Mouse (Mus musculus) T-helper 2 cell (primary cell): ENCODE data around the gene Il15ra.

Experiments used
- in situ Hi-C: fragments of 300-600 bp; cut with MboI, MseI; formaldehyde crosslinking; loops from one replicate; pipeline ENCODE4 v1.15.1; 2025; ENCODE audit warnings: high pct_unique_total_duplicates

Gene Il15ra

GRCm38 (mm10) chr2:11705201-11706025 lies at the start of gene Il15ra:
Gene Il15ra, plus strand, starts transcription at chr2:11705290.
- in situ Hi-C loops = no loop called here

GRCm38 (mm10) chr2:11657581-11657980 lies 47.5 kb upstream of the Il15ra start:
- in situ Hi-C loops = no loop called here

GRCm38 (mm10) chr2:11659263-11659662 lies 45.8 kb upstream of the Il15ra start:
- in situ Hi-C loops = no loop called here

- in situ Hi-C loops = no loop called here
Observed at GRCm38 (mm10) chr2:11662143-11662906, 42.8 kb upstream of the Il15ra start.

GRCm38 (mm10) chr2:11662907-11663230 lies 42.2 kb upstream of the Il15ra start:
- in situ Hi-C loops = no loop called here

- in situ Hi-C loops = no loop called here
Observed at GRCm38 (mm10) chr2:11663961-11664360, 41.1 kb upstream of the Il15ra start.

- in situ Hi-C loops = no loop called here
Observed at GRCm38 (mm10) chr2:11664367-11664766, 40.7 kb upstream of the Il15ra start.

GRCm38 (mm10) chr2:11664806-11665205 lies 40.3 kb upstream of the Il15ra start:
- in situ Hi-C loops = no loop called here

GRCm38 (mm10) chr2:11665326-11665725 lies 39.8 kb upstream of the Il15ra start:
- in situ Hi-C loops = no loop called here

GRCm38 (mm10) chr2:11672144-11672543 lies 32.9 kb upstream of the Il15ra start:
- in situ Hi-C loops = no loop called here

- in situ Hi-C loops = loop anchor here (10.0 kb wide), 1 partner anchor 85 kb away; no protein-coding TSS in a partner anchor
Observed at GRCm38 (mm10) chr2:11679626-11680025, 25.5 kb upstream of the Il15ra start.

- in situ Hi-C loops = loop anchor here (10.0 kb wide), 1 partner anchor 88 kb away; no protein-coding TSS in a partner anchor
Observed at GRCm38 (mm10) chr2:11682712-11683111, 22.4 kb upstream of the Il15ra start.

GRCm38 (mm10) chr2:11686512-11686911 lies 18.6 kb upstream of the Il15ra start:
- in situ Hi-C loops = loop anchor here (10.0 kb wide), 1 partner anchor 92 kb away; no protein-coding TSS in a partner anchor

- in situ Hi-C loops = loop anchor here (10.0 kb wide), 1 partner anchor 93 kb away; no protein-coding TSS in a partner anchor
Observed at GRCm38 (mm10) chr2:11687436-11687835, 17.7 kb upstream of the Il15ra start.

- in situ Hi-C loops = no loop called here
Observed at GRCm38 (mm10) chr2:11690201-11690890, 14.7 kb upstream of the Il15ra start.

- in situ Hi-C loops = no loop called here
Observed at GRCm38 (mm10) chr2:11693352-11693751, 11.7 kb upstream of the Il15ra start.

- in situ Hi-C loops = no loop called here
Observed at GRCm38 (mm10) chr2:11694104-11694503, 11.0 kb upstream of the Il15ra start.

GRCm38 (mm10) chr2:11695867-11696266 lies 9.2 kb upstream of the Il15ra start:
- in situ Hi-C loops = no loop called here

- in situ Hi-C loops = no loop called here
Observed at GRCm38 (mm10) chr2:11698994-11699393, 6.1 kb upstream of the Il15ra start.

GRCm38 (mm10) chr2:11699905-11700304 lies 5.2 kb upstream of the Il15ra start:
- in situ Hi-C loops = no loop called here

GRCm38 (mm10) chr2:11706030-11706745 lies 1.1 kb downstream of the Il15ra start:
- in situ Hi-C loops = no loop called here

GRCm38 (mm10) chr2:11706746-11707065 lies 1.6 kb downstream of the Il15ra start:
- in situ Hi-C loops = no loop called here
